ENCODE assay signal across 23 mouse cellular contexts in genomic region chr10:39392900-39393483, GRCm38 (mm10). TPM values are rescaled to one million over a fixed set of nuclear protein-coding genes. Genes with fewer than 3 reads are reported as not detected.
DNase-seq lines count a peak whose midpoint lies in the region; ATAC-seq and TF ChIP-seq lines count a peak whose summit lies in the region.
"Had no signal": no experiment of that assay in that cellular context is flagged by ENCODE, and none has a peak within 500 bp of the region (broad histone marks: within the 10 kb centered on the region; RNA-seq: fewer than 3 reads in every experiment).

No protein-coding gene starts in this region.

- H3K36me3 ChIP-seq in forebrain, embryonic 14.5 days (ENCODE audit: control insufficient read depth, insufficient read depth, low read length) = peaks cover 27% of the 10 kb centered on the region; the same call in 1 of the 2 replicates
- H3K36me3 ChIP-seq in forebrain, embryonic 10.5 days (replicated peaks) = peaks cover 47% of the 10 kb centered on the region
- peaks cover 5% of the 10 kb centered on the region for H3K36me3 ChIP-seq in lung, embryonic 16.5 days (ENCODE audit: control insufficient read depth, insufficient read depth, low read length)
- peaks cover 8% of the 10 kb centered on the region for H3K36me3 ChIP-seq in forebrain, postnatal 0 days (ENCODE audit: insufficient read depth)
- H3K36me3 ChIP-seq in kidney, embryonic 15.5 days = peaks cover 16% of the 10 kb centered on the region

- H3K9ac ChIP-seq in forebrain, embryonic 14.5 days (ENCODE audit: low read length) = no peak overlapping the region
- no peak overlapping the region for H3K9ac ChIP-seq in lung, embryonic 16.5 days (ENCODE audit: low read length)
- H3K9ac ChIP-seq in forebrain, postnatal 0 days = no peak overlapping the region
- H3K9ac ChIP-seq in kidney, embryonic 15.5 days = no peak overlapping the region
- H3K9ac ChIP-seq: hindbrain, embryonic 12.5 days had no signal

- no peak overlapping the region for H3K27ac ChIP-seq in forebrain, embryonic 14.5 days (ENCODE audit: low read depth, low read length)
- H3K27ac ChIP-seq in forebrain, embryonic 10.5 days = no peak overlapping the region
- H3K27ac ChIP-seq in lung, embryonic 16.5 days (ENCODE audit: low read length) = no peak overlapping the region
- no peak overlapping the region for H3K27ac ChIP-seq in forebrain, postnatal 0 days (ENCODE audit: low read depth, low read length)
- no peak overlapping the region for H3K27ac ChIP-seq in kidney, embryonic 15.5 days
- H3K27ac ChIP-seq: embryonic facial prominence, embryonic 10.5 days; heart, embryonic 10.5 days; hindbrain, embryonic 12.5 days had no signal

- intact Hi-C loops in gastrocnemius, postnatal 14 days (cut with DNase I; ENCODE audit: low total_unique reads) = no loop called here

- H3K27me3 ChIP-seq in forebrain, embryonic 14.5 days (replicated peaks; ENCODE audit: control insufficient read depth, insufficient read depth, low read length) = no peaks in the 10 kb centered on the region
- H3K27me3 ChIP-seq in forebrain, embryonic 10.5 days (ENCODE audit: poor library complexity, severe bottlenecking) = no peaks in the 10 kb centered on the region
- no peaks in the 10 kb centered on the region for H3K27me3 ChIP-seq in lung, embryonic 16.5 days (ENCODE audit: control insufficient read depth, insufficient read depth, low read depth, low read length)
- no peaks in the 10 kb centered on the region for H3K27me3 ChIP-seq in forebrain, postnatal 0 days (ENCODE audit: insufficient read depth, low read length)
- no peaks in the 10 kb centered on the region for H3K27me3 ChIP-seq in kidney, embryonic 15.5 days
- H3K27me3 ChIP-seq: CH12.LX; hindbrain, embryonic 12.5 days; Patski had no signal

- no peak for TF ChIP-seq CTCF in forebrain, postnatal 0 days (IDR thresholded peaks at IDR 0.05; ENCODE audit: low read depth)

- peak; percentile 60; the same call in 1 of the 2 replicates for ATAC-seq in forebrain, embryonic 14.5 days
- peak; percentile 74 for ATAC-seq in lung, embryonic 16.5 days (ENCODE audit: low read depth)
- peak; percentile 85 for ATAC-seq in forebrain, postnatal 0 days
- no peak for ATAC-seq in kidney, embryonic 15.5 days (replicated peaks; ENCODE audit: low FRiP score)
- ATAC-seq: activated CD4-positive, CD25-positive, alpha-beta regulatory T cell, adult 4 months; hindbrain, embryonic 16.5 days; inflammation-experienced regulatory T-cells, adult 6 months; Patski had no signal

- H3K4me3 ChIP-seq in forebrain, embryonic 14.5 days (ENCODE audit: low read depth, low read length) = no peak overlapping the region
- H3K4me3 ChIP-seq in forebrain, embryonic 10.5 days = no peak overlapping the region
- no peak overlapping the region for H3K4me3 ChIP-seq in lung, embryonic 16.5 days (ENCODE audit: low read length)
- H3K4me3 ChIP-seq in forebrain, postnatal 0 days (ENCODE audit: low read depth, low read length) = no peak overlapping the region
- H3K4me3 ChIP-seq in kidney, embryonic 15.5 days (replicated peaks) = no peak overlapping the region
- H3K4me3 ChIP-seq: embryonic facial prominence, embryonic 10.5 days; heart, embryonic 10.5 days; hindbrain, embryonic 12.5 days had no signal

- no peaks in the 10 kb centered on the region for H3K9me3 ChIP-seq in forebrain, embryonic 14.5 days (replicated peaks; ENCODE audit: control insufficient read depth, low read length)
- H3K9me3 ChIP-seq in forebrain, embryonic 10.5 days = peaks cover 3% of the 10 kb centered on the region; the same call in 1 of the 2 replicates
- H3K9me3 ChIP-seq in lung, embryonic 16.5 days (ENCODE audit: control insufficient read depth, low read length) = peaks cover 4% of the 10 kb centered on the region; the same call in 1 of the 2 replicates
- peaks cover 4% of the 10 kb centered on the region; the same call in 1 of the 2 replicates for H3K9me3 ChIP-seq in forebrain, postnatal 0 days (ENCODE audit: low read length)
- H3K9me3 ChIP-seq in kidney, embryonic 15.5 days (replicated peaks) = peaks cover 6% of the 10 kb centered on the region; the same call in 1 of the 2 replicates
- H3K9me3 ChIP-seq: embryonic facial prominence, embryonic 10.5 days; heart, embryonic 10.5 days; hindbrain, embryonic 12.5 days had no signal

- H3K4me1 ChIP-seq in forebrain, embryonic 14.5 days (ENCODE audit: control insufficient read depth, insufficient read depth, low read length) = peaks cover 9% of the 10 kb centered on the region
- H3K4me1 ChIP-seq in forebrain, embryonic 10.5 days = peaks cover 6% of the 10 kb centered on the region; the same call in 1 of the 2 replicates
- H3K4me1 ChIP-seq in lung, embryonic 16.5 days (replicated peaks; ENCODE audit: control insufficient read depth, insufficient read depth, low read length) = peaks cover 9% of the 10 kb centered on the region
- 0 out of 2 replicates have a peak, but pooled peaks cover 4% of the 10 kb centered on the region for H3K4me1 ChIP-seq in forebrain, postnatal 0 days (ENCODE audit: insufficient read depth)
- H3K4me1 ChIP-seq in kidney, embryonic 15.5 days = peaks cover 12% of the 10 kb centered on the region; the same call in 1 of the 2 replicates

- H3K4me2 ChIP-seq in forebrain, embryonic 14.5 days (ENCODE audit: low read length) = no peak overlapping the region
- no peak overlapping the region for H3K4me2 ChIP-seq in lung, embryonic 16.5 days (ENCODE audit: low read depth, low read length)
- H3K4me2 ChIP-seq in forebrain, postnatal 0 days (ENCODE audit: low read depth) = no peak overlapping the region
- H3K4me2 ChIP-seq in kidney, embryonic 15.5 days = no peak overlapping the region
- H3K4me2 ChIP-seq: hindbrain, embryonic 12.5 days had no signal

- peak; percentile 55 for DNase-seq in forebrain, embryonic 14.5 days (ENCODE audit: low spot score)
- no peak for DNase-seq in forebrain, embryonic 10.5 days (ENCODE audit: extremely low spot score, low spot score)
- DNase-seq in lung, postnatal 4 days = no peak
- DNase-seq in forebrain, postnatal 0 days = peak; percentile 37
- DNase-seq in gastrocnemius, postnatal 14 days = no peak
- DNase-seq: adrenal gland, postnatal 14 days; cerebellum, adult 18-20 months; cerebellum, adult 9-11 months; cerebellum, postnatal 36 days; gastrocnemius, postnatal 36 days; heart, adult 11 months; heart, postnatal 10 days; heart, postnatal 4 days had no signal

- 75% methylated on average over 6 of the region's 6 CpGs for WGBS in forebrain, embryonic 14.5 days
- 91% methylated on average over 6 of the region's 6 CpGs for WGBS in forebrain, embryonic 10.5 days
- WGBS in lung, embryonic 16.5 days = 68% methylated on average over 6 of the region's 6 CpGs
- WGBS in forebrain, postnatal 0 days = 61% methylated on average over 6 of the region's 6 CpGs
- 76% methylated on average over 6 of the region's 6 CpGs for WGBS in kidney, embryonic 15.5 days

RNA-seq across cellular contexts. Expression of gene Fyn, which starts 24.3 kb away (rescaled TPM):
- polyA plus RNA-seq in forebrain, embryonic 14.5 days (2014; fragmentation: Nextera tagmentation; extraction: Ambion mirVana) = 79.1 and 85.0 TPM in 2 replicates
- polyA plus RNA-seq in forebrain, embryonic 10.5 days (2016; fragmentation: Nextera tagmentation; extraction: Ambion mirVana) = 20.5 and 21.4 TPM in 2 replicates
- polyA plus RNA-seq in lung, embryonic 16.5 days (2015; fragmentation: Nextera tagmentation; extraction: Ambion mirVana) = 13.4 and 16.8 TPM in 2 replicates
- total RNA-seq in forebrain, postnatal 0 days (2014; rRNA removed) = 147 and 155 TPM in 2 replicates
- polyA plus RNA-seq in forebrain, postnatal 0 days (2015; fragmentation: Nextera tagmentation; extraction: Ambion mirVana) = 75.1 and 85.8 TPM in 2 replicates
- total RNA-seq in gastrocnemius, postnatal 14 days (2021) = 10 to 100 TPM; 13.3 to 17.8 TPM
- polyA plus RNA-seq in kidney, embryonic 15.5 days (2015; fragmentation: Nextera tagmentation; extraction: Ambion mirVana) = 26.2 and 27.0 TPM in 2 replicates

Comparison
In these comparisons a context has a peak if more than half of its experiments do, and no peak if none do; other contexts are left out.
1. DNase-seq: peak in forebrain, embryonic 14.5 days (single experiment) and forebrain, postnatal 0 days (single experiment); none in forebrain, embryonic 10.5 days (single experiment), lung, postnatal 4 days (0 of 2) and gastrocnemius, postnatal 14 days (single experiment).